8 mouse cellular contexts compared by ENCODE assay signal in genomic region chr7:28137613-28138012, GRCm38 (mm10). TPM values are rescaled to one million over a fixed set of nuclear protein-coding genes. Genes with fewer than 3 reads are reported as not detected.
DNase-seq lines count a peak whose midpoint lies in the region; ATAC-seq lines count a peak whose summit lies in the region.

No protein-coding gene starts in this region.

- H3K9ac ChIP-seq in stomach, embryonic 16.5 days (ENCODE audit: low read length) = no peak overlapping the region

- no peak overlapping the region for H3K4me3 ChIP-seq in heart, embryonic 10.5 days
- H3K4me3 ChIP-seq in stomach, embryonic 16.5 days (replicated peaks; ENCODE audit: low read length) = no peak overlapping the region

- ATAC-seq in stomach, embryonic 16.5 days (ENCODE audit: insufficient read depth, low FRiP score) = 0 out of 2 replicates have a peak, but pooled peaks have one; percentile 53
- no peak for ATAC-seq in erythroblast, adult 5-6 weeks (replicated peaks; ENCODE audit: low FRiP score, poor library complexity, severe bottlenecking)

- DNase-seq in heart, postnatal 10 days = peak; percentile 12 to 57
- DNase-seq in heart, embryonic 10.5 days (ENCODE audit: low spot score) = no peak
- peak; percentile 69 for DNase-seq in 3T3-L1 (ENCODE audit: low read depth, low spot score)
- peak; percentile 18 for DNase-seq in Muller cell, postnatal 12 days (ENCODE audit: inconsistent ontology term)
- peak; percentile 42 for DNase-seq in embryo, embryonic 9.5 days (ENCODE audit: extremely low spot score)
- DNase-seq in left cerebral cortex, postnatal 14 days (ENCODE audit: low spot score in 2 of 2) = peak; percentile 50 to 52

- H3K9me3 ChIP-seq in heart, embryonic 10.5 days = no peaks in the 10 kb centered on the region
- H3K9me3 ChIP-seq in stomach, embryonic 16.5 days (replicated peaks; ENCODE audit: control insufficient read depth, low read length) = no peaks in the 10 kb centered on the region

- H3K27ac ChIP-seq in heart, embryonic 10.5 days = no peak overlapping the region
- no peak overlapping the region for H3K27ac ChIP-seq in stomach, embryonic 16.5 days (ENCODE audit: low read length)

- H3K36me3 ChIP-seq in heart, embryonic 10.5 days = no peaks in the 10 kb centered on the region
- no peaks in the 10 kb centered on the region for H3K36me3 ChIP-seq in stomach, embryonic 16.5 days (ENCODE audit: control insufficient read depth, insufficient read depth, low read length)

- no peaks in the 10 kb centered on the region for H3K27me3 ChIP-seq in heart, embryonic 10.5 days (ENCODE audit: insufficient read depth, poor library complexity, severe bottlenecking)
- H3K27me3 ChIP-seq in stomach, embryonic 16.5 days (ENCODE audit: control insufficient read depth, insufficient read depth, low read length) = no peaks in the 10 kb centered on the region

- WGBS in heart, embryonic 10.5 days = 56% methylated on average over 5 of the region's 5 CpGs
- 54% methylated on average over 5 of the region's 5 CpGs for WGBS in stomach, embryonic 16.5 days

- no peak overlapping the region for H3K4me2 ChIP-seq in stomach, embryonic 16.5 days (ENCODE audit: low read depth, low read length)

- H3K4me1 ChIP-seq in heart, embryonic 10.5 days = no peaks in the 10 kb centered on the region
- H3K4me1 ChIP-seq in stomach, embryonic 16.5 days (ENCODE audit: control insufficient read depth, insufficient read depth, low read length) = no peaks in the 10 kb centered on the region

- intact Hi-C loops in heart, postnatal 10 days (cut with DNase I) = no loop called here
- intact Hi-C loops in left cerebral cortex, postnatal 14 days (cut with DNase I) = no loop called here

RNA-seq across cellular contexts. Expression of gene 9530053A07Rik, which starts 8.3 kb away (rescaled TPM):
- total RNA-seq in heart, postnatal 10 days (2021) = not detected
- polyA plus RNA-seq in heart, embryonic 10.5 days (2016; fragmentation: Nextera tagmentation; extraction: Ambion mirVana) = 0.05 and 0.06 TPM in 2 replicates
- not detected for total RNA-seq in left cerebral cortex, postnatal 14 days (2021)
- polyA plus RNA-seq in stomach, embryonic 16.5 days (2015; fragmentation: Nextera tagmentation; extraction: Ambion mirVana) = 0.03 and 0.04 TPM in 2 replicates
- not detected in 2 replicates for total RNA-seq in erythroblast, adult 5-6 weeks (2015; ENCODE audit: low replicate concordance)
- 0.28 TPM in 1 of 2 replicates, not detected in the other for total RNA-seq in erythroblast, adult 5-6 weeks (2017; ENCODE audit: low replicate concordance)

RNA-seq across cellular contexts. Expression of gene Fbl, which starts 31.9 kb away (rescaled TPM):
- total RNA-seq in heart, postnatal 10 days (2021) = 10 to 100 TPM; 46.8 to 50.0 TPM
- 101 and 140 TPM in 2 replicates for polyA plus RNA-seq in heart, embryonic 10.5 days (2016; fragmentation: Nextera tagmentation; extraction: Ambion mirVana)
- total RNA-seq in left cerebral cortex, postnatal 14 days (2021) = 10 to 100 TPM; 62.5 to 63.5 TPM
- 60.0 and 86.3 TPM in 2 replicates for polyA plus RNA-seq in stomach, embryonic 16.5 days (2015; fragmentation: Nextera tagmentation; extraction: Ambion mirVana)
- 12.5 and 30.1 TPM in 2 replicates for total RNA-seq in erythroblast, adult 5-6 weeks (2015; ENCODE audit: low replicate concordance)
- 22.2 and 30.7 TPM in 2 replicates for total RNA-seq in erythroblast, adult 5-6 weeks (2017; ENCODE audit: low replicate concordance)

RNA-seq across cellular contexts. Expression of gene Dyrk1b, which starts 41.7 kb away (rescaled TPM):
- total RNA-seq in heart, postnatal 10 days (2021) = 10 to 100 TPM; 32.2 to 35.6 TPM
- polyA plus RNA-seq in heart, embryonic 10.5 days (2016; fragmentation: Nextera tagmentation; extraction: Ambion mirVana) = 9.9 and 10.4 TPM in 2 replicates
- total RNA-seq in left cerebral cortex, postnatal 14 days (2021) = 10 to 100 TPM; 40.5 to 42.3 TPM
- polyA plus RNA-seq in stomach, embryonic 16.5 days (2015; fragmentation: Nextera tagmentation; extraction: Ambion mirVana) = 6.2 and 7.0 TPM in 2 replicates
- total RNA-seq in erythroblast, adult 5-6 weeks (2015; ENCODE audit: low replicate concordance) = 2.1 and 4.6 TPM in 2 replicates
- 6.4 and 6.6 TPM in 2 replicates for total RNA-seq in erythroblast, adult 5-6 weeks (2017; ENCODE audit: low replicate concordance)

Comparison
In these comparisons a context has a peak if more than half of its experiments do, and no peak if none do; other contexts are left out.
1. RNA of gene Dyrk1b, which starts 41.7 kb away (total RNA-seq): 40.5 to 42.3 TPM in left cerebral cortex, postnatal 14 days and 32.2 to 35.6 TPM in heart, postnatal 10 days; 2.1 to 6.6 TPM in erythroblast, adult 5-6 weeks; every median in the first group is over 4 times any median in the second.